Mouse (Mus musculus): Measurements from ENCODE around the gene Pde6h. TPM values are rescaled to one million over a fixed set of nuclear protein-coding genes. Genes with fewer than 3 reads are reported as not detected.

Gene Pde6h
- polyA plus RNA-seq, 1 experiment, result 0.42 TPM

DNA sequence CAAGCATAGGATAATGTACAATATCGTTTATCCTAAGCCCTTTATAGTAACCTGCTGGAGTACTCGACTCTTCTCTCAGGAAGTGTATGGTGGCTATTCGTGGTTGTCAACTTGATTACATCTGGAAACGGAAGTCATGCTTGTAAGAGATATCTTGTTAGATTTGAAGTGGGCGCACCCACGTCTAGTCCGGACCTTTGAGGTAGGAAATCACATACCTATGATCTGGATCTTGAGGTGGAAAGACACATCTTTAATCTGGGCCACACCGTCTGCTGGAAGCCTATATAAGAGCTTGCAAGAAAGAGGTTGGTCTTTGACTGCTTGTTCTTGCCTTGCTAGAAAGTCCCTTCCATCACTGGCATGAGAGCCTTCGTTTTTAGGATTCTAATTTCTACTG is 21.1 kb upstream of the Pde6h start:
- Histone ChIP-seq H3K4me3 (replicated peaks; ENCODE audit: control insufficient read depth, low read depth, low read length) (no peak overlapping the region), H3K27ac (ENCODE audit: control insufficient read depth, insufficient read depth, low read depth, low read length, poor library complexity) (no peak overlapping the region), H3K4me1 (ENCODE audit: control insufficient read depth, insufficient read depth, low read length) (no peaks in the 10 kb centered on the region; the same call in 1 of the 2 replicates)
- TF ChIP-seq CTCF (IDR thresholded peaks at IDR 0.05; ENCODE audit: control insufficient read depth, insufficient read depth, low read length) (no peak), POLR2A (IDR thresholded peaks at IDR 0.05; ENCODE audit: borderline replicate concordance, control insufficient read depth, low read depth, low read length) (no peak)
- WGBS, result 17% methylated on average over 9 of the region's 9 CpGs

DNA sequence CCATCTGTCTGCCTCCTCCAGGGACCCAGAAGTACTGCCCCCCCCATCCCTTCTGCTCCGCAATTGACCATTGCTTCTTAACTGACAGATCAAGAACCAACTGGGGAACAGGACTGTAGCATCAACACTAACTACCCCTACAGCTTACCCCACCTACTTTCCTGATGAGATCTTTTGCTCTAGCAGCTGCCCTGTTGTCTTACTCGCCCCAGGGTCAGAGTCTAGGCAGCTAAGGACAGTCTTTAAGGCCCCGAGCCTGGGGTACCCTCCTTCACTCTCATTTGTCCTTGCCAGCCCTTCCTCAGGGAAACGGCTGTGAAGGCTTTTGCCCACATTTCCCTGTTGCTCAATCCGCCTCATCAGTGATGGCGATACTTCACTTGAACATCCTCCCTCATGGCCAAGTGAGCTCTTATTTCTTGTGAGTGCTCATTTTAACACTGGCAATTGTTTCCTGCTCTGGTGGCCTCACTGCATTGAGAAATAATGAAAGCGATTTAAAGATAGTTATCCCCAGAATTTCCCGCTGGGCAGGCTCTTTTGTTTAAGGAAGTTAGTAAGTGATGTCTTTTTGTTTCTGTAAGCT is 19.7 kb upstream of the Pde6h start:
- no peak for TF ChIP-seq CTCF (IDR thresholded peaks at IDR 0.05; ENCODE audit: control insufficient read depth, insufficient read depth, low read length)
- no peak for TF ChIP-seq POLR2A (IDR thresholded peaks at IDR 0.05; ENCODE audit: borderline replicate concordance, control insufficient read depth, low read depth, low read length)
- WGBS, result 29% methylated on average over 8 of the region's 8 CpGs
- Histone ChIP-seq H3K4me1 (ENCODE audit: control insufficient read depth, insufficient read depth, low read length) (no peaks in the 10 kb centered on the region; the same call in 1 of the 2 replicates), H3K27ac (ENCODE audit: control insufficient read depth, insufficient read depth, low read depth, low read length, poor library complexity) (no peak overlapping the region), H3K4me3 (replicated peaks; ENCODE audit: control insufficient read depth, low read depth, low read length) (no peak overlapping the region)

DNA sequence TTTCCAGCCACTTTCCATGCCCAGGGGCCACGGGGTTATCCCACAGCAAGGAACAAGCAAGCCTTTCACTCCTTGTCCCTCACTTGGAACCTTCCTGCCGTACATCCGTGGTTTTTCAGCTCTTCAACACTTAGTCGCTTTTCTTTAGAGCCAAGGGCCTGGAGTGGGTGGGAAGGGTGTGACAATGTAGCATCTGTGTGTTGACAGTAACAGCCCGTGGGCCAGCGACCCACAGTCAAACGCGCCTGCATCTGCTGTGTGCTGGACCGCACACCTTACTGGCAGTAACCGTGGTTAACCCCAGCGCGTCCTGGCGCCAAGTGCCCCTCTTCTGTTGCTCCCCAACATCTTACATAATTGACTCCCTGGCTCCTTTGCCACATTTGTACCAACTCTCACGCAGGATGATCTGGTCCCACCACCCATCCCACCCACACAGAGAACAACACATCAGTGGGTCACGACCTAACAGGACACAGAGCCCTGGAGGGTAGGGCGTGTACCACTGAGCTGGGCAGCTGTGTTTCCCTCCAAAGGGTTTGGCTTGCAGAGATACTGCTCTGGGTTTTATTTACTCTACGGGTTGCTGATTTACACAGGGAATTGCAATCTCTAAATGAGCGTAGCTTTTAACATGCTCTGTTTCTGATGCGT is 17.2 kb upstream of the Pde6h start:
- H3K4me3 ChIP-seq (replicated peaks; ENCODE audit: control insufficient read depth, low read depth, low read length), result no peak overlapping the region
- 61% methylated on average over 19 of the region's 19 CpGs for WGBS
- no peak for TF ChIP-seq POLR2A (IDR thresholded peaks at IDR 0.05; ENCODE audit: borderline replicate concordance, control insufficient read depth, low read depth, low read length)
- no peak for TF ChIP-seq CTCF (IDR thresholded peaks at IDR 0.05; ENCODE audit: control insufficient read depth, insufficient read depth, low read length)
- no peak overlapping the region for H3K27ac ChIP-seq (ENCODE audit: control insufficient read depth, insufficient read depth, low read depth, low read length, poor library complexity)
- no peaks in the 10 kb centered on the region for H3K4me1 ChIP-seq (ENCODE audit: control insufficient read depth, insufficient read depth, low read length)

DNA sequence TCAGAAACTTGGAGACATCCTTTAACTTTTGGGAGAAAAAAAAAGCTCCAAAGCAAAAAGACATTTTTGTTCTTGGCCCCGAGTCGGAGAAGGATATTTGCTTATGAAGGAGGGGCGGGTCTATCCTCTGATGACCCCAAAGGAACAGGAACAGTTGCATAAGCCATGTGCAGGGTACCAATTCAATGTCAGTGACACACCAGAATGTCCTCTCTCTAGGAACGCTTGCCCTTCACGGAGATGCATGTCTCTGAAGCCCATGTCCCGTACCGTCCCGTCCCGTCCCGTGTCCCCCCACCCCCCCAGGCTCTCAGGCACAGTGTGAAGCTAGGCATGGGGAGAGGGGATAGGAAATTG is 16.7 kb upstream of the Pde6h start:
- TF ChIP-seq CTCF (IDR thresholded peaks at IDR 0.05; ENCODE audit: control insufficient read depth, insufficient read depth, low read length) (no peak), POLR2A (IDR thresholded peaks at IDR 0.05; ENCODE audit: borderline replicate concordance, control insufficient read depth, low read depth, low read length) (no peak)
- whole genome bisulfite sequencing, result 71% methylated on average over 10 of the region's 10 CpGs
- Histone ChIP-seq H3K4me3 (replicated peaks; ENCODE audit: control insufficient read depth, low read depth, low read length) (no peak overlapping the region), H3K27ac (ENCODE audit: control insufficient read depth, insufficient read depth, low read depth, low read length, poor library complexity) (no peak overlapping the region), H3K4me1 (ENCODE audit: control insufficient read depth, insufficient read depth, low read length) (no peaks in the 10 kb centered on the region)

DNA sequence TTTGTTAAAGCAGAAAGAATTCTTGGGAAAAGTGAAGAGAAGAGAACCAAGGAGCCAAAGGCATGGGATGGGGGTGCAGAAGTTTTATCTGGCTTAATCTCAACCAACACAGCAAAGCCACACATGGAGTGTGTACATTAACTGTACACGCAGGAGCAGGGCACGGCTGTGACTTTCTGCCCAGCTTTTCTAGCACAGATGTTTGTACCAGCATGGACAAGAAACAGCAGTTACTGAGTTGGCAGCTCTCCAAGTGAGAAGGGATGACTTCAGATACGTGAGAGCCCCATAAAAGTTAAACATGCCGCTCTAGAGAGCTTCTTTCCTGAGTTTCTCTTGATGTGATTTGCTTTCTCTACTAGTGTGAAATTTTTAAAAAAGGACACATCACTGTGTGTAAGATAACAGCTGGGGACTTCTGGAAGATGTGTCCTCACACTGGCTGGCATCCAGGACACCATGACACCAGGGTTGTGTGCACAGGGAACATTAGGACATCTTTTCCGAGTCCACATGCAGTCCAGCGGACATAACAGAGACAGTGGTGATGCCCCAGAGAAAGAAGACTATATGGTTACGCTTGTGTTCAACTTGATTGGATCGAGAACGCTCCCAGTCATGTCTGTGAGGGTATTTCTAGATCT is 13.3 kb upstream of the Pde6h start:
- Histone ChIP-seq H3K27ac (ENCODE audit: control insufficient read depth, insufficient read depth, low read depth, low read length, poor library complexity) (no peak overlapping the region), H3K4me1 (ENCODE audit: control insufficient read depth, insufficient read depth, low read length) (no peaks in the 10 kb centered on the region), H3K4me3 (replicated peaks; ENCODE audit: control insufficient read depth, low read depth, low read length) (no peak overlapping the region)
- WGBS, result 76% methylated on average over 9 of the region's 9 CpGs
- TF ChIP-seq POLR2A (IDR thresholded peaks at IDR 0.05; ENCODE audit: borderline replicate concordance, control insufficient read depth, low read depth, low read length) (no peak), CTCF (IDR thresholded peaks at IDR 0.05; ENCODE audit: control insufficient read depth, insufficient read depth, low read length) (no peak)

DNA sequence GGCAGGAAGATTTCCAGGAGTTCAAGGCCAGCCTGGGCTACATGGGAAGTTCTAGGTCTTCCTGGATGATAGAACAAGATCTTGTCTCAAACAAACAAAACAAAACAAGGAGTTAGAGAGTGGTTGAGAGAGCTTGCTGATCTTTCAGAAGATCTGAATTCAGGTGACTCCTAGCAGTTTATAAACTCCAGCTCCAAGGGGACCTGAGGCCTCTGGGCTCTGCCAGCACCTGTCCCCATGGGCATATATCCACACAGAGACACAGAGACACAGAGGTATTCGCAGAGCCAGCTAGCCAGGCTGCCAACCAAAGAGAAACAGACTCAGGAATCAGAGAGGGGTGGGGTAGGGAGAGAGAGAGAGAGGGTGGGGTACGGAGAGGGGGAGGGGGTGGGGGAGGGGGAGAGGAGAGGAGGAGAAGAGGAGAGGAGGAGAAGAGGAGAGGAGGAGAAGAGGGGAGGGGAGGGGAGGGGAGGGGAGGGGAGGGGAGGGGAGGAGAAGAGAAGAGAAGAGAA is 10.8 kb upstream of the Pde6h start:
- H3K27ac ChIP-seq (ENCODE audit: control insufficient read depth, insufficient read depth, low read depth, low read length, poor library complexity), result no peak overlapping the region
- no peaks in the 10 kb centered on the region for H3K4me1 ChIP-seq (ENCODE audit: control insufficient read depth, insufficient read depth, low read length)
- H3K4me3 ChIP-seq (replicated peaks; ENCODE audit: control insufficient read depth, low read depth, low read length), result no peak overlapping the region
- TF ChIP-seq POLR2A (IDR thresholded peaks at IDR 0.05; ENCODE audit: borderline replicate concordance, control insufficient read depth, low read depth, low read length) (no peak), CTCF (IDR thresholded peaks at IDR 0.05; ENCODE audit: control insufficient read depth, insufficient read depth, low read length) (no peak)
- 83% methylated on average over 1 of the region's 2 CpGs for WGBS

DNA sequence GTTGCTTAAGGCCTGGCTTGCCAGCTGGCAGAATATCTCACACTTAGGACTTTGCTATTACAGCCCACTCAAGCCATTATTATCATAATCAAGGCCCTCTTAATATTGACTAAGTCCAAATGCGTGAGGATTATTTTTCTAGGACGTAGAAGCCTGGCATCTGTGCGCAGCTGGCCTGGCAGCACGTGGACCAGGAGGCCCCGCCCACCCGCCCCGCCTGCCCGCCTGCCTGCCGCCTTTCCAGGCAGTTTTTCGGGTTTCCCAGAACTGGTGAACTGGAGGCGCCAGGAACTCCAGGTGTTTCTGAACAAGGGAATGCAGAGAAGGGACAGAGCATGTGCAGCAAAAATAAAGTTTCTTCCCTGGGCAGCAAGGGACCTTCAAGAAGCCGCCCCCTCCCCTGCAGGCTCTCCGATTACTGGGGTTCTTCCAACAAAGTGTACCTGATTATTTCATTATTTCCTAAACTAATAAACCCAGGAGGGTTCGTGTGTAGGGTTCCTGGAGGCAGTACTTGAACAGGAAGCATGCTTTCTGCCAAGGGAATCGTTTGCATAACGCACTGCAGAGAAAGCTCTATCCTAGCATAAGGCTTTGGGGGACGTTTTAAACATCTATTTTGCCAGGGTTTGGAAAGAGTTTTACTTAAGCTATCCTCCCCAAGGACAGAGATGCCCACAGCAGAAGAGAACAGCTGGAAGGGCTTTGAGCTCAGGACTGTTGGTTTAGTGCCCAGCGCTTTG is 10.1 kb upstream of the Pde6h start:
- TF ChIP-seq CTCF (IDR thresholded peaks at IDR 0.05; ENCODE audit: control insufficient read depth, insufficient read depth, low read length) (no peak), POLR2A (IDR thresholded peaks at IDR 0.05; ENCODE audit: borderline replicate concordance, control insufficient read depth, low read depth, low read length) (no peak)
- WGBS, result 21% methylated on average over 18 of the region's 18 CpGs
- H3K4me1 ChIP-seq (ENCODE audit: control insufficient read depth, insufficient read depth, low read length), result no peaks in the 10 kb centered on the region
- H3K27ac ChIP-seq (ENCODE audit: control insufficient read depth, insufficient read depth, low read depth, low read length, poor library complexity), result no peak overlapping the region
- H3K4me3 ChIP-seq (replicated peaks; ENCODE audit: control insufficient read depth, low read depth, low read length), result no peak overlapping the region

DNA sequence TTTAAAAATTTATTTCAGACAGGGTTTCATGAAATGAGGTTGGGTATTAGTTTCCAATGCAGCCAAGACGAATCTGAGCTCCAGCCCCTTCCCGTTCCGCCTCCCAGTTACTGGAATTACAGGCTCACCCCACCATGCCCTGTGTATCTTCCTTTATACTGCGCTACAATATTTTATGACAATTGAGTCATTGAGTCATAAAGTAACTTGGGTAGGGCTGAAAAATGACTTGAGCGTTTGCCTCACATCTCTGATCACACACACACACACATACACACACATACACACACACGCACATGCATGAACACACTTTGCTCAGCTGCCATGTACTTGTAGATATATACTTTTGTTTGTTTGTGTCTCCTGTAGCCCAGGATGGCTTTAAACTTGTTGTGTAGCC is 9.4 kb upstream of the Pde6h start:
- no peak for TF ChIP-seq CTCF (IDR thresholded peaks at IDR 0.05; ENCODE audit: control insufficient read depth, insufficient read depth, low read length)
- TF ChIP-seq POLR2A (IDR thresholded peaks at IDR 0.05; ENCODE audit: borderline replicate concordance, control insufficient read depth, low read depth, low read length), result no peak
- Histone ChIP-seq H3K4me1 (ENCODE audit: control insufficient read depth, insufficient read depth, low read length) (no peaks in the 10 kb centered on the region), H3K4me3 (replicated peaks; ENCODE audit: control insufficient read depth, low read depth, low read length) (no peak overlapping the region), H3K27ac (ENCODE audit: control insufficient read depth, insufficient read depth, low read depth, low read length, poor library complexity) (no peak overlapping the region)
- 90% methylated on average over 6 of the region's 6 CpGs for WGBS

All from bone marrow, adult 2 months (tissue).